Mouse (Mus musculus) hindbrain, postnatal 0 days (tissue): ENCODE measurements around the gene Gm45785. TPM values are rescaled to one million over a fixed set of nuclear protein-coding genes. Genes with fewer than 3 reads are reported as not detected.

ENCODE experiments used
- ATAC-seq: fragments of 200-750 bp; cut with Nextera tagmentation; 2 replicates; pipeline ENCODE4 v1.8.0; 2017; ENCODE audit warnings: mild to moderate bottlenecking, moderate TSS enrichment, moderate library complexity
- DNase-seq: peaks from one replicate; pipeline ENCODE4 v3.0.0-alpha.2; 2015; ENCODE audit warnings: low spot score
- H3K27ac ChIP-seq: fragments of 300-500 bp; sonication (generic); 2 replicates; pipeline ENCODE4 v1.5.1; 2014; ENCODE audit warnings: mild to moderate bottlenecking
- H3K27me3 ChIP-seq: fragments of 300-500 bp; sonication (generic); 2 replicates; pipeline ENCODE4 v1.6.1; 2014; ENCODE audit warnings: low read length, mixed read lengths; ENCODE audit not compliant: insufficient read depth
- H3K36me3 ChIP-seq: fragments of 300-500 bp; sonication (generic); 2 replicates; pipeline ENCODE4 v1.6.1; 2014; ENCODE audit warnings: low read length, mixed read lengths; ENCODE audit not compliant: insufficient read depth
- H3K4me1 ChIP-seq: fragments of 300-500 bp; sonication (generic); 2 replicates; pipeline ENCODE4 v1.6.1; 2014; ENCODE audit warnings: antibody characterized with exemption, low read length, mixed read lengths; ENCODE audit not compliant: insufficient read depth
- H3K4me2 ChIP-seq: fragments of 300-500 bp; sonication (generic); 2 replicates; pipeline ENCODE4 v1.6.1; 2014; ENCODE audit warnings: low read depth, mild to moderate bottlenecking, low read length, moderate library complexity, mixed read lengths
- H3K4me3 ChIP-seq: fragments of 300-500 bp; sonication (generic); 2 replicates; pipeline ENCODE4 v1.5.1; 2014; ENCODE audit warnings: low read length
- H3K9ac ChIP-seq: fragments of 300-500 bp; sonication (generic); replicated peaks from 2 replicates; pipeline ENCODE4 v1.6.1; 2014; ENCODE audit warnings: mild to moderate bottlenecking, low read length, moderate library complexity, mixed read lengths
- H3K9me3 ChIP-seq: fragments of 300-500 bp; sonication (generic); 2 replicates; pipeline ENCODE4 v1.6.1; 2016; ENCODE audit warnings: low read length, mixed read lengths
- CTCF ChIP-seq: IDR thresholded peaks from 2 replicates; pipeline ENCODE4 v1.5.1; 2016; ENCODE audit warnings: antibody characterized with exemption, control low read depth, low read depth
- WGBS: fragments of 180-500 bp; shearing (Covaris S2); extraction: QIAGEN DNeasy Blood & Tissue Kit; methylation state at CpG from one replicate; pipeline ENCODE4 v1.1.7; 2014; 5-methylcytosine and 5-hydroxymethylcytosine counted together
- polyA plus RNA-seq: library from polyadenylated mRNA; unstranded; fragments of >200 nt; fragmentation: Nextera tagmentation; extraction: Ambion mirVana; gene quantifications from 2 replicates; pipeline ENCODE4 v1.2.1, GENCODE M21; 2015
- total RNA-seq: library from RNA; depleted of rRNA; stranded (reverse); fragments of >200 nt; gene quantifications from 2 replicates; pipeline ENCODE4 v1.2.3, GENCODE M21; 2014; rRNA removed

The Gm45785 gene
- total and polyA plus RNA-seq, 2 experiments from 2014 or later = 1.9 TPM; not detected in 1

DNA sequence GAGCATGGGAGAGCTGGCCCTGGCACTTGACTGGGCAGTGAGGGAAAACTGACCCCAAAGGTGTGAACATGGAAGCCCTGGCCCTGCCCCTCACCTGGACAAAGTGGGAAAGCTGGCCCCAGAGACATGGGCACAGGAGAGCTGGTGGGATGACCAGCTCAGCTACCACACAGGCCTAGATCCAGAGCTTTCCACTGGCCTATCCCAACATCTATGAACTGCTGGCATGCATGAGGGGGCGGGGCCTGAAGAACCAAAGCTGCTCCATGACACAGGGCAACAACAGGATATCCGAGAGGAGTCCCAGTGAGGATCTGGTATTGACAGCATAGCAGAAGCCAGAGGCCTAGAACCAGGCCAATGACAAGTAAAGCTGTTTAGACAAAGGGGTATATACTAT lies 57.9 kb downstream of the Gm45785 start:
- Histone ChIP-seq H3K4me2 (no peak overlapping the region), H3K27me3 (no peaks in the 10 kb centered on the region), H3K36me3 (no peaks in the 10 kb centered on the region), H3K9me3 (no peaks in the 10 kb centered on the region), H3K4me1 (no peaks in the 10 kb centered on the region), H3K27ac (no peak overlapping the region), H3K9ac (no peak overlapping the region), H3K4me3 (no peak overlapping the region)
- no peak for TF ChIP-seq CTCF
- DNase-seq (no peak), ATAC-seq (no peak)
- WGBS = 58% methylated on average over 2 of the region's 2 CpGs

DNA sequence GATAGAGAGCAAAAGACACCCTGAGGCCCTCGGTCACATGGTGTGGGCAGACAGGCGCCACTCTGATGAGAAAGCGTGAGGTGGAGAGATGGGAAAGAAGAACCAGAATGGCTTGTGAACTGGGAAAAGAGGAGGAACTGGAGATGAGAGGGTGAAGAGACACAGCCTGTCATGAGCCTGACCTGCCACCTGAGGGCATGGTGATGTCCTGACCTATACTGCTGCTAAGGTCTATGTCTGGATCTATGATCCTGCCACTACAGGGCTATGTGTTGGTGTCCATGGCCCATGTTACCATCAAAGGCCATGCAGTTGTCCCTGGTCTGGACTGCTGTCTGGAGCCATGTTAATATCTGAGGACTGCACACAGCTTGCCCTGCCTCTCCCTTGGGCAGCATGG lies 58.5 kb downstream of the Gm45785 start:
- DNase-seq (no peak), ATAC-seq (no peak)
- 91% methylated on average over 3 of the region's 3 CpGs for WGBS
- H3K4me1 ChIP-seq = no peaks in the 10 kb centered on the region
- H3K4me2 ChIP-seq = no peak overlapping the region
- H3K4me3 ChIP-seq = no peak overlapping the region
- no peak overlapping the region for H3K9ac ChIP-seq
- no peaks in the 10 kb centered on the region for H3K9me3 ChIP-seq
- no peaks in the 10 kb centered on the region for H3K27me3 ChIP-seq
- peak; percentile 12; the same call in 1 of the 2 replicates for TF ChIP-seq CTCF
- no peaks in the 10 kb centered on the region for H3K36me3 ChIP-seq
- no peak overlapping the region for H3K27ac ChIP-seq

DNA sequence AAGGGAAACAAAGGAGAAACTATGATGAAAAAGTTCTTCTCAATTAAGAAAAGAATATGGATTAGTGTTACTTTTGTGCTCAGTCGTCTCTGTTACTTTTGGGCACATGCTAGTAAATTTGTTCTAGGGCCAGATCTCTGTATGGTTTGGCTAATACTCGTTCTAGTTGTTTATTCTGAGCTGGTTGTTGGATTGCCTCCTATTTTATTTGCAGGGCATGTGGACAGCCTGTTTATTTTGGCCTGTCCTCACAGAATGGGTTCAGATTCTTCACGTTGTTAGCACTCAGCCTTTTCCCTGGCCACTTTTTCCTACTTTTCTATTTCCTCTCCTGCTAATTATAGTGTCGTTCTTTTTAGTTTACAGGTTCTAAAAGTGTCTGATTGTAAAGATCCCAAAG lies 62.6 kb downstream of the Gm45785 start:
- ATAC-seq = no peak

DNA sequence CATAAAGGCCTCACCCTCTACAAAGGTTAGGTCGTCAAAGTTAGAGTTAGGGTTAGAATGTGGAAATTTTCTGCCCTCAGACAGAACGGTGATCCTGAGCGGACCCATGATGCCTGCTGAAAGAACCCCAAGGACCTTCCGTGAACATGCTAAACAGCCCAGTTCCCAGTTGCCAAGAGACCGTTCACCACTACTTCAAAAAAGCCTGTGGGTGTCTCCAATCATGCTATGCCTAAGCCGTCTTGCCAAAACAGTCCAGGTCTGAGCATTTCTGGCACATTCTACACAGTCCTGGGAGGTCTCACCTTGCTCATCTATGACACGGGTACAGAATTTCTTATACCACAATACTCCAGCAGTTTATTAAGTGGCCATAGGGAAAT lies 68.1 kb downstream of the Gm45785 start:
- no peak overlapping the region for H3K4me3 ChIP-seq
- 84% methylated on average over 7 of the region's 7 CpGs for WGBS
- no peak for ATAC-seq
- H3K27me3 ChIP-seq = no peaks in the 10 kb centered on the region
- H3K4me2 ChIP-seq = no peak overlapping the region
- no peak overlapping the region for H3K27ac ChIP-seq
- no peak for DNase-seq
- H3K4me1 ChIP-seq = no peaks in the 10 kb centered on the region
- H3K9ac ChIP-seq = no peak overlapping the region
- no peak for TF ChIP-seq CTCF
- H3K9me3 ChIP-seq = peaks cover 2% of the 10 kb centered on the region; the same call in 1 of the 2 replicates
- H3K36me3 ChIP-seq = no peaks in the 10 kb centered on the region

More for the DNA sequence above, 62.6 kb downstream of the Gm45785 start:
- peaks cover 2% of the 10 kb centered on the region; the same call in 1 of the 2 replicates for H3K9me3 ChIP-seq
- no peak for TF ChIP-seq CTCF
- WGBS = 64% methylated on average over 4 of the region's 4 CpGs
- H3K4me2 ChIP-seq = no peak overlapping the region
- H3K9ac ChIP-seq = no peak overlapping the region
- no peak overlapping the region for H3K27ac ChIP-seq
- H3K36me3 ChIP-seq = no peaks in the 10 kb centered on the region
- H3K4me1 ChIP-seq = no peaks in the 10 kb centered on the region
- no peak overlapping the region for H3K4me3 ChIP-seq
- no peak for DNase-seq
- H3K27me3 ChIP-seq = no peaks in the 10 kb centered on the region

DNA sequence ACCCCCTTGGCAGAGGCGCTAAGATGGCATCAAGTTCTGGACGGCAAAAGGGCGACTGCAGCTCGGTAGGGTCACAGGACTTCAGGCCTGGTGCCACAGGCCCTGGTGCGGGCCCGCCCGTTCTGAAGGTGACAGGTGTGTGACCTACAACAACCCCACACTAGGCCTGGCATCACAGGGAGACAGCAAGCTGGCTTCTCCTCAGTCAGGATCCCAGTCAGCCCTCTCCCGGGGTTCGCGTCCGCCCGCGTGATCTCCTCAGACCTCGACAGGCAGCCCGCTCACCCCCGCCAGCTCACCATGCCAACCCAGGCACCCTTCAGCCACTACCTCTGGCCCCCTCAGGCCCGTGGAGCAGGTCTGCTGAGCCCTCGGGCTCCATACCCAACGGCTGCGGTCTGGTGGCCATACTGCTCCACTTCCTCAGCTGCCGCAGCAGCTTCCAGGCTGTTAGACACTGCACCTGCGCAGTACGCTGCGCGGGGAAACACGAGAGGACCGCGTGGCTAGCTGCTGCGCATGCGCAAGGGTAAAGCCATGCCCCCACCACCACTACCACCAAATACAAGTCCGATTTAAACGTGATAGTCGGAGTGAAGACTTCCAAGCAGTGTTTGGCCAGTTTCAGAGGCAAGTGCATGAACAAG lies 68.6 kb downstream of the Gm45785 start, which contains the start of gene Syce1:
Gene Syce1 (minus strand): TSS at position 447 of the 647 bp plus-strand sequence.
- no peak for DNase-seq
- WGBS = 85% methylated on average over 33 of the region's 33 CpGs
- Histone ChIP-seq H3K4me3 (no peak within 1 kb of the TSS), H3K27me3 (no peaks in the 10 kb centered on the region), H3K4me1 (no peaks in the 10 kb centered on the region), H3K27ac (no peak within 1 kb of the TSS), H3K36me3 (no peaks in the 10 kb centered on the region), H3K9me3 (peaks cover 2% of the 10 kb centered on the region; the same call in 1 of the 2 replicates), H3K9ac (no peak within 1 kb of the TSS), H3K4me2 (no peak within 1 kb of the TSS)
- ATAC-seq = no peak
- no peak for TF ChIP-seq CTCF

DNA sequence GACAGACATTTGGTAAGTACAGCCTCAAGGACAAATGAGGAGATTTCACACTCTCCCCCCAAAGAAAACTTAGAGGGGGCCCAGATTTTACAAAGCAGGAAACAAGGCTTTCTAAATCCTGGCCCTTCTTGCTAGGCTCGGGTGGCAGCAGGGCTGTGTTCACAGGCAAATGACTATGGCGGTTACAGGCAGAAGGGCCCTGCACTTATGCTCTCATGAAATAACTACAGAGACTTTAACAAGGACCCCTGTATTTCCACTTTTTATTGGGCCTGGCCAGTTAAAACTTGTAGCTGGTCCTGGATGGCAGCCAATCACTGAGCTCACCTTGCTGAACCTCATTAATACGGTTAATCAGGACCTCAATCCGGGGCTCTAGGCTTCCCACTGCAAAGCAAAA lies 75.6 kb downstream of the Gm45785 start:
- H3K27me3 ChIP-seq = no peaks in the 10 kb centered on the region
- H3K9me3 ChIP-seq = no peaks in the 10 kb centered on the region
- no peak for ATAC-seq
- H3K4me2 ChIP-seq = no peak overlapping the region
- H3K4me1 ChIP-seq = no peaks in the 10 kb centered on the region
- WGBS = 79% methylated on average over 4 of the region's 4 CpGs
- no peak overlapping the region for H3K9ac ChIP-seq
- no peak overlapping the region for H3K27ac ChIP-seq
- TF ChIP-seq CTCF = no peak
- DNase-seq = no peak
- H3K4me3 ChIP-seq = no peak overlapping the region
- H3K36me3 ChIP-seq = no peaks in the 10 kb centered on the region

Other genes starting within 250 kb of the Gm45785 start
- not detected in 2 replicates for gene Olfr61, start 227.4 kb downstream of the Gm45785 start, total RNA-seq
- not detected in 2 replicates for gene Olfr61, start 227.4 kb downstream of the Gm45785 start, polyA plus RNA-seq
- gene Olfr53, start 209.9 kb downstream of the Gm45785 start, total RNA-seq = not detected in 2 replicates
- gene Olfr53, start 209.9 kb downstream of the Gm45785 start, polyA plus RNA-seq = not detected in 2 replicates
- 0.05 TPM in 1 of 2 replicates, not detected in the other for gene Olfr539, start 196.4 kb downstream of the Gm45785 start, total RNA-seq
- gene Olfr539, start 196.4 kb downstream of the Gm45785 start, polyA plus RNA-seq = 0.01 TPM in 1 of 2 replicates, not detected in the other
- gene Olfr45, start 174.4 kb downstream of the Gm45785 start, total RNA-seq = not detected in 2 replicates
- gene Olfr45, start 174.4 kb downstream of the Gm45785 start, polyA plus RNA-seq = not detected in 2 replicates
- gene Olfr541, start 159.1 kb downstream of the Gm45785 start, total RNA-seq = not detected in 2 replicates
- gene Olfr541, start 159.1 kb downstream of the Gm45785 start, polyA plus RNA-seq = not detected in 2 replicates
- not detected in 2 replicates for gene Cyp2e1, start 92.6 kb downstream of the Gm45785 start, total RNA-seq
- not detected in 2 replicates for gene Cyp2e1, start 92.6 kb downstream of the Gm45785 start, polyA plus RNA-seq
- gene Syce1, start 68.5 kb downstream of the Gm45785 start, total RNA-seq = 0.29 TPM in 1 of 2 replicates, not detected in the other
- gene Syce1, start 68.5 kb downstream of the Gm45785 start, polyA plus RNA-seq = 0.59 and 0.68 TPM in 2 replicates
- gene Zfp941, start 34.2 kb downstream of the Gm45785 start, total RNA-seq = 20.2 and 23.7 TPM in 2 replicates
- 19.3 and 20.0 TPM in 2 replicates for gene Zfp941, start 34.2 kb downstream of the Gm45785 start, polyA plus RNA-seq
- 0.37 TPM in 1 of 2 replicates, not detected in the other for gene Urah, start 21.3 kb downstream of the Gm45785 start, total RNA-seq
- 0.43 and 0.80 TPM in 2 replicates for gene Urah, start 21.3 kb downstream of the Gm45785 start, polyA plus RNA-seq
- not detected in 2 replicates for gene Scgb1c1, start 10.8 kb downstream of the Gm45785 start, total RNA-seq
- gene Scgb1c1, start 10.8 kb downstream of the Gm45785 start, polyA plus RNA-seq = 0.61 TPM in 1 of 2 replicates, not detected in the other
- 0.18 and 0.42 TPM in 2 replicates for gene Odf3, start 8.5 kb downstream of the Gm45785 start, total RNA-seq
- gene Odf3, start 8.5 kb downstream of the Gm45785 start, polyA plus RNA-seq = 0.19 and 0.43 TPM in 2 replicates
- gene Ric8a, start 626 bp upstream of the Gm45785 start, total RNA-seq = 91.8 and 117 TPM in 2 replicates
- gene Ric8a, start 626 bp upstream of the Gm45785 start, polyA plus RNA-seq = 85.8 and 89.9 TPM in 2 replicates
- gene Bet1l, start 1.2 kb upstream of the Gm45785 start, total RNA-seq = 17.8 and 18.9 TPM in 2 replicates
- 47.1 and 52.6 TPM in 2 replicates for gene Bet1l, start 1.2 kb upstream of the Gm45785 start, polyA plus RNA-seq
- 104 and 113 TPM in 2 replicates for gene Psmd13, start 25.6 kb upstream of the Gm45785 start, total RNA-seq
- gene Psmd13, start 25.6 kb upstream of the Gm45785 start, polyA plus RNA-seq = 259 and 275 TPM in 2 replicates
- gene Sirt3, start 26.0 kb upstream of the Gm45785 start, total RNA-seq = 56.3 and 71.6 TPM in 2 replicates
- 74.6 and 75.6 TPM in 2 replicates for gene Sirt3, start 26.0 kb upstream of the Gm45785 start, polyA plus RNA-seq
- gene Cox8b, start 44.1 kb upstream of the Gm45785 start, total RNA-seq = not detected in 2 replicates
- not detected in 2 replicates for gene Cox8b, start 44.1 kb upstream of the Gm45785 start, polyA plus RNA-seq
- gene Nlrp6, start 64.6 kb upstream of the Gm45785 start, total RNA-seq = 1.1 and 1.6 TPM in 2 replicates
- 0.61 and 0.78 TPM in 2 replicates for gene Nlrp6, start 64.6 kb upstream of the Gm45785 start, polyA plus RNA-seq
- gene Pgghg, start 85.1 kb upstream of the Gm45785 start, total RNA-seq = 16.3 and 16.6 TPM in 2 replicates
- gene Pgghg, start 85.1 kb upstream of the Gm45785 start, polyA plus RNA-seq = 6.7 and 7.5 TPM in 2 replicates
- not detected in 2 replicates for gene Ifitm5, start 94.0 kb upstream of the Gm45785 start, total RNA-seq
- gene Ifitm5, start 94.0 kb upstream of the Gm45785 start, polyA plus RNA-seq = 0.39 TPM in 1 of 2 replicates, not detected in the other
- not detected in 2 replicates for gene Gm45717, start 99.6 kb upstream of the Gm45785 start, total RNA-seq
- 0.38 TPM in 1 of 2 replicates, not detected in the other for gene Gm45717, start 99.6 kb upstream of the Gm45785 start, polyA plus RNA-seq
- 79.3 and 82.4 TPM in 2 replicates for gene Ifitm2, start 99.7 kb upstream of the Gm45785 start, total RNA-seq
- 269 and 281 TPM in 2 replicates for gene Ifitm2, start 99.7 kb upstream of the Gm45785 start, polyA plus RNA-seq
- 16.5 and 39.5 TPM in 2 replicates for gene Ifitm1, start 110.9 kb upstream of the Gm45785 start, total RNA-seq
- 22.4 and 24.0 TPM in 2 replicates for gene Ifitm1, start 110.9 kb upstream of the Gm45785 start, polyA plus RNA-seq
- gene Ifitm3, start 154.4 kb upstream of the Gm45785 start, total RNA-seq = 29.3 and 41.7 TPM in 2 replicates
- 92.8 and 93.3 TPM in 2 replicates for gene Ifitm3, start 154.4 kb upstream of the Gm45785 start, polyA plus RNA-seq
- 0.37 and 0.50 TPM in 2 replicates for gene Ifitm6, start 161.6 kb upstream of the Gm45785 start, total RNA-seq
- 0.67 and 0.69 TPM in 2 replicates for gene Ifitm6, start 161.6 kb upstream of the Gm45785 start, polyA plus RNA-seq
- gene Gm17387, start 172.8 kb upstream of the Gm45785 start, total RNA-seq = not detected in 2 replicates
- not detected in 2 replicates for gene Gm17387, start 172.8 kb upstream of the Gm45785 start, polyA plus RNA-seq
- 115 and 124 TPM in 2 replicates for gene B4galnt4, start 204.8 kb upstream of the Gm45785 start, total RNA-seq
- 41.8 and 46.2 TPM in 2 replicates for gene B4galnt4, start 204.8 kb upstream of the Gm45785 start, polyA plus RNA-seq
- gene Pkp3, start 221.9 kb upstream of the Gm45785 start, total RNA-seq = 0.58 TPM in 1 of 2 replicates, not detected in the other
- gene Pkp3, start 221.9 kb upstream of the Gm45785 start, polyA plus RNA-seq = 0.29 TPM in 1 of 2 replicates, not detected in the other
- 1.2 and 19.5 TPM in 2 replicates for gene Sigirr, start 244.2 kb upstream of the Gm45785 start, total RNA-seq
- 2.4 and 2.6 TPM in 2 replicates for gene Sigirr, start 244.2 kb upstream of the Gm45785 start, polyA plus RNA-seq